Comparison of ENCODE assay signal across 8 mouse cellular contexts in genomic region chrX:75764135-75764793, GRCm38 (mm10).
DNase-seq lines count a peak whose midpoint lies in the region; ATAC-seq and TF ChIP-seq lines count a peak whose summit lies in the region.

No protein-coding gene starts in this region.

- no peaks in the 10 kb centered on the region for H3K9me3 ChIP-seq in G1E (replicated peaks)
- H3K9me3 ChIP-seq in forebrain, embryonic 12.5 days = no peaks in the 10 kb centered on the region
- H3K9me3 ChIP-seq in heart, postnatal 0 days (replicated peaks; ENCODE audit: control insufficient read depth, low read length) = no peaks in the 10 kb centered on the region
- H3K9me3 ChIP-seq in liver, embryonic 14.5 days (ENCODE audit: control insufficient read depth, low read length) = no peaks in the 10 kb centered on the region
- no peaks in the 10 kb centered on the region for H3K9me3 ChIP-seq in neural tube, embryonic 12.5 days

- peaks cover 5% of the 10 kb centered on the region for H3K4me1 ChIP-seq in G1E (ENCODE audit: insufficient read depth, low read depth, low read length)
- peaks cover 10% of the 10 kb centered on the region for H3K4me1 ChIP-seq in forebrain, embryonic 12.5 days
- H3K4me1 ChIP-seq in heart, postnatal 0 days (ENCODE audit: control insufficient read depth, insufficient read depth) = no peaks in the 10 kb centered on the region
- H3K4me1 ChIP-seq in liver, embryonic 14.5 days (replicated peaks; ENCODE audit: control insufficient read depth in 2 of 2, insufficient read depth in 2 of 2, low read length in 1 of 2) = peaks cover 0 to 2% of the 10 kb centered on the region in 2 experiments; a peak in 1 of 4 replicates
- H3K4me1 ChIP-seq in neural tube, embryonic 12.5 days = no peaks in the 10 kb centered on the region
- peaks cover 3% of the 10 kb centered on the region; the same call in 1 of the 2 replicates for H3K4me1 ChIP-seq in thymus, adult 2 months (replicated peaks; ENCODE audit: control insufficient read depth, insufficient read depth, low read length)

- no peaks in the 10 kb centered on the region for H3K27me3 ChIP-seq in G1E (ENCODE audit: insufficient read depth, low read length)
- H3K27me3 ChIP-seq in forebrain, embryonic 12.5 days = no peaks in the 10 kb centered on the region
- no peaks in the 10 kb centered on the region for H3K27me3 ChIP-seq in heart, postnatal 0 days (ENCODE audit: control insufficient read depth, insufficient read depth, low read length)
- no peaks in the 10 kb centered on the region for H3K27me3 ChIP-seq in liver, embryonic 14.5 days (ENCODE audit: control insufficient read depth, insufficient read depth, low read length)
- no peaks in the 10 kb centered on the region for H3K27me3 ChIP-seq in neural tube, embryonic 12.5 days (replicated peaks)
- H3K27me3 ChIP-seq in thymus, adult 2 months (ENCODE audit: control insufficient read depth, insufficient read depth, low read length) = no peaks in the 10 kb centered on the region

- DNase-seq in G1E (ENCODE audit: low spot score) = peak; percentile 31
- peak; percentile 30 for DNase-seq in heart, postnatal 0 days (ENCODE audit: low spot score)
- peak; percentile 71 to 80 for DNase-seq in kidney, postnatal 25 days
- DNase-seq in liver, embryonic 14.5 days (ENCODE audit: low read depth in 3 of 3, low spot score in 3 of 3) = peak; percentile 28 to 37 (median 30)
- peak; percentile 17 for DNase-seq in thymus, adult 2 months

- no peak for TF ChIP-seq CTCF in G1E (IDR thresholded peaks at IDR 0.05; ENCODE audit: low read depth, low read length)
- no peak for TF ChIP-seq CTCF in heart, postnatal 0 days (IDR thresholded peaks at IDR 0.05; ENCODE audit: low read depth)
- 0 out of 2 replicates have a peak, but pooled peaks have one; percentile 9 for TF ChIP-seq CTCF in liver, embryonic 14.5 days (IDR thresholded peaks at IDR 0.05; ENCODE audit: low read depth)
- TF ChIP-seq CTCF in thymus, adult 2 months (IDR thresholded peaks at IDR 0.05; ENCODE audit: borderline replicate concordance, control insufficient read depth, extremely low read depth, insufficient read depth, low read length, poor library complexity) = no peak

- H3K4me2 ChIP-seq in forebrain, embryonic 12.5 days = peak overlapping the region; percentile 54
- H3K4me2 ChIP-seq in heart, postnatal 0 days (ENCODE audit: low read depth, low read length) = peak overlapping the region; percentile 67
- H3K4me2 ChIP-seq in liver, embryonic 14.5 days (ENCODE audit: low read depth) = peak overlapping the region; percentile 67
- peak overlapping the region; percentile 59 for H3K4me2 ChIP-seq in neural tube, embryonic 12.5 days (replicated peaks)

- TF ChIP-seq POLR2A in thymus, adult 2 months (IDR thresholded peaks at IDR 0.05; ENCODE audit: control insufficient read depth, extremely low read depth, insufficient read depth, low read length, poor library complexity) = no peak

- TF ChIP-seq EP300 in heart, postnatal 0 days (IDR thresholded peaks at IDR 0.05; ENCODE audit: low read depth) = no peak
- no peak for TF ChIP-seq EP300 in liver, embryonic 14.5 days (IDR thresholded peaks at IDR 0.05; ENCODE audit: low read depth)

- H3K27ac ChIP-seq in forebrain, embryonic 12.5 days = peak overlapping the region; percentile 86
- peak overlapping the region; percentile 80 for H3K27ac ChIP-seq in heart, postnatal 0 days (ENCODE audit: low read depth)
- no peak overlapping the region; the same call in none of the 2 replicates for H3K27ac ChIP-seq in liver, embryonic 14.5 days
- H3K27ac ChIP-seq in neural tube, embryonic 12.5 days = peak overlapping the region; percentile 68; the same call in 1 of the 2 replicates
- H3K27ac ChIP-seq in thymus, adult 2 months (ENCODE audit: control insufficient read depth, insufficient read depth, low read length) = peak overlapping the region; percentile 57; the same call in 1 of the 2 replicates

- peak; percentile 90 for ATAC-seq in G1E (ENCODE audit: extremely low read depth, insufficient number of reproducible peaks, low FRiP score, poor library complexity, severe bottlenecking)
- ATAC-seq in cerebellum, adult (ENCODE audit: insufficient number of reproducible peaks, low FRiP score, low TSS enrichment) = peak; percentile 95
- peak; percentile 96 for ATAC-seq in forebrain, embryonic 12.5 days (ENCODE audit: low FRiP score)
- ATAC-seq in heart, postnatal 0 days (ENCODE audit: insufficient read depth, low read depth) = peak; percentile 92
- ATAC-seq in liver, embryonic 14.5 days (ENCODE audit: insufficient read depth) = peak; percentile 94
- peak; percentile 98 for ATAC-seq in neural tube, embryonic 12.5 days (ENCODE audit: low FRiP score, low read depth)

- peak overlapping the region; percentile 70 for H3K4me3 ChIP-seq in G1E (ENCODE audit: low read depth, low read length)
- peak overlapping the region; percentile 46 for H3K4me3 ChIP-seq in forebrain, embryonic 12.5 days (replicated peaks)
- peak overlapping the region; percentile 58 for H3K4me3 ChIP-seq in heart, postnatal 0 days (ENCODE audit: low read depth, low read length)
- peak overlapping the region; percentile 48 to 99 for H3K4me3 ChIP-seq in liver, embryonic 14.5 days (ENCODE audit: insufficient read depth in 1 of 2, low read depth in 2 of 2, low read length in 2 of 2)
- H3K4me3 ChIP-seq in neural tube, embryonic 12.5 days = peak overlapping the region; percentile 44
- peak overlapping the region; percentile 59 for H3K4me3 ChIP-seq in thymus, adult 2 months (ENCODE audit: control insufficient read depth, insufficient read depth, low read length)

- 12% methylated on average over 19 of the region's 19 CpGs for WGBS in forebrain, embryonic 12.5 days
- WGBS in heart, postnatal 0 days = 10% methylated on average over 17 of the region's 19 CpGs
- 10% methylated on average over 19 of the region's 19 CpGs for WGBS in liver, embryonic 14.5 days (ENCODE audit: insufficient replicate concordance)
- WGBS in neural tube, embryonic 12.5 days = 12% methylated on average over 19 of the region's 19 CpGs
- WGBS in thymus, adult 2 months = 3% methylated on average over 19 of the region's 19 CpGs

- H3K36me3 ChIP-seq in G1E (replicated peaks) = peaks cover 9% of the 10 kb centered on the region
- no peaks in the 10 kb centered on the region for H3K36me3 ChIP-seq in forebrain, embryonic 12.5 days (replicated peaks)
- no peaks in the 10 kb centered on the region for H3K36me3 ChIP-seq in heart, postnatal 0 days (replicated peaks; ENCODE audit: control insufficient read depth, insufficient read depth, low read length)
- H3K36me3 ChIP-seq in liver, embryonic 14.5 days (replicated peaks; ENCODE audit: control insufficient read depth, insufficient read depth, low read depth) = no peaks in the 10 kb centered on the region
- H3K36me3 ChIP-seq in neural tube, embryonic 12.5 days = 0 out of 2 replicates have a peak, but pooled peaks cover 2% of the 10 kb centered on the region
- H3K36me3 ChIP-seq in thymus, adult 2 months (ENCODE audit: control insufficient read depth, insufficient read depth, low read length) = no peaks in the 10 kb centered on the region

- peak overlapping the region; percentile 55 for H3K9ac ChIP-seq in forebrain, embryonic 12.5 days
- H3K9ac ChIP-seq in heart, postnatal 0 days (replicated peaks; ENCODE audit: low read depth, low read length) = peak overlapping the region; percentile 60
- peak overlapping the region; percentile 11 for H3K9ac ChIP-seq in liver, embryonic 14.5 days (replicated peaks)
- H3K9ac ChIP-seq in neural tube, embryonic 12.5 days = peak overlapping the region; percentile 46

Comparison
In these comparisons a context has a peak if more than half of its experiments do, and no peak if none do; other contexts are left out.
1. DNase-seq: peak in every context shown above with its lines; median percentile 76 in kidney, postnatal 25 days; 31 in G1E; 30 in heart, postnatal 0 days; 30 in liver, embryonic 14.5 days; 17 in thymus, adult 2 months.